Mouse (Mus musculus): ENCODE measurements around the gene Lrrc58. TPM values are rescaled to one million over a fixed set of nuclear protein-coding genes. Genes with fewer than 3 reads are reported as not detected.
A peak's percentile ranks its signal among the peaks of the same experiment; 100 is the strongest.

Lrrc58 gene
- total and polyA plus RNA-seq, 3 experiments, result 11.0 to 29.6 (median 24.8) TPM

DNA sequence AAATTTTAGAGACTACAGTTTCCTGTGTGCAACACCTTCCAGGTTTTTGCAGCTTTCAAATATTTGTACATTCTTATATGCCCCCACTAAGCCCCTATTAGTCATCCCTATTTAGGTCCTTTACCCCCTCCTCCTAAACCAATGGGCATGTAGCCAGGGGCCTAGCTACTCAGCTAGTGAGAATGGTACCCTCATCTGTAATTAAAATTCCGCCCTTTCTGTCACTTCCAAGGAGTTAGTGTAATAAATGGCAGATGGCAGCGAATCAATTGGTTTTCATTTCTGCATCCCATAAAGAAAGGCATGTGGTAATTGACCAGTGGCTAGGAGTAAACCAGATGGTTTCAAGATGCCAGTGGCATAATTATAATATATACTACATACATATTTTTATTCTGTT, 24.5 kb downstream of the Lrrc58 start:
- H3K36me3 ChIP-seq (ENCODE audit: control insufficient read depth in 1 of 2, insufficient read depth in 2 of 2, low read length in 2 of 2), result peaks cover 0 to 5% of the 10 kb centered on the region in 2 experiments; a peak in 2 of 4 replicates
- no peak for DNase-seq (ENCODE audit: low read depth, low spot score)
- no peaks in the 10 kb centered on the region for H3K27me3 ChIP-seq (ENCODE audit: control insufficient read depth in 1 of 2, insufficient read depth in 2 of 2, low read length in 2 of 2)
- H3K27ac ChIP-seq (ENCODE audit: control insufficient read depth, low read depth, low read length), result no peak overlapping the region
- no peak for TF ChIP-seq TCF12 (IDR thresholded peaks at IDR 0.05; ENCODE audit: low read depth, low read length)
- TF ChIP-seq USF1 (IDR thresholded peaks at IDR 0.05; ENCODE audit: low read depth, low read length), result no peak
- TF ChIP-seq GATA1 (IDR thresholded peaks at IDR 0.05; ENCODE audit: low read depth, low read length), result no peak
- no peak for TF ChIP-seq ZC3H11A (IDR thresholded peaks at IDR 0.05; ENCODE audit: low read depth, low read length)
- TF ChIP-seq CHD2 (IDR thresholded peaks at IDR 0.05; ENCODE audit: low read length), result no peak
- TF ChIP-seq SIN3A (IDR thresholded peaks at IDR 0.05; ENCODE audit: low read length), result no peak
- no peak overlapping the region for H3K9ac ChIP-seq (ENCODE audit: control insufficient read depth, low read depth, low read length, poor library complexity, severe bottlenecking)
- H3K4me3 ChIP-seq (ENCODE audit: control insufficient read depth in 1 of 2, insufficient read depth in 1 of 2, low read depth in 2 of 2, low read length in 2 of 2), result no peak overlapping the region
- H3K79me2 ChIP-seq (ENCODE audit: control insufficient read depth, insufficient read depth, low read length, poor library complexity), result no peaks in the 10 kb centered on the region
- H3K4me1 ChIP-seq (ENCODE audit: control insufficient read depth in 1 of 2, insufficient read depth in 2 of 2, low read length in 2 of 2), result peaks cover 0 to 3% of the 10 kb centered on the region in 2 experiments; a peak in 2 of 4 replicates
- no peaks in the 10 kb centered on the region for H3K9me3 ChIP-seq (replicated peaks; ENCODE audit: insufficient read depth, low read length)

- no peak overlapping the region for H3K9ac ChIP-seq (ENCODE audit: control insufficient read depth, low read depth, low read length, poor library complexity, severe bottlenecking)
- DNase-seq (ENCODE audit: low read depth, low spot score), result no peak
- TF ChIP-seq JUND (IDR thresholded peaks at IDR 0.05; ENCODE audit: low read depth, low read length) (no peak), USF1 (IDR thresholded peaks at IDR 0.05; ENCODE audit: low read depth, low read length) (no peak), TCF12 (IDR thresholded peaks at IDR 0.05; ENCODE audit: low read depth, low read length) (no peak), ETS1 (IDR thresholded peaks at IDR 0.05; ENCODE audit: low read depth, low read length) (no peak), BHLHE40 (IDR thresholded peaks at IDR 0.05; ENCODE audit: borderline replicate concordance, low read depth, low read length) (no peak), EP300 (IDR thresholded peaks at IDR 0.05; ENCODE audit: low read depth in 1 of 2, low read length in 2 of 2) (no peak), NELFE (IDR thresholded peaks at IDR 0.05; ENCODE audit: low read depth, low read length) (no peak)
- H3K9me3 ChIP-seq (replicated peaks; ENCODE audit: insufficient read depth, low read length), result no peaks in the 10 kb centered on the region
- no peak overlapping the region for H3K4me3 ChIP-seq (ENCODE audit: control insufficient read depth in 1 of 2, insufficient read depth in 1 of 2, low read depth in 2 of 2, low read length in 2 of 2)
- H3K79me2 ChIP-seq (ENCODE audit: control insufficient read depth, insufficient read depth, low read length, poor library complexity), result no peaks in the 10 kb centered on the region
- H3K36me3 ChIP-seq (ENCODE audit: control insufficient read depth in 1 of 2, insufficient read depth in 2 of 2, low read length in 2 of 2), result peaks cover 0 to 5% of the 10 kb centered on the region in 2 experiments; a peak in 2 of 4 replicates
- H3K27me3 ChIP-seq (ENCODE audit: control insufficient read depth in 1 of 2, insufficient read depth in 2 of 2, low read length in 2 of 2), result no peaks in the 10 kb centered on the region
- H3K27ac ChIP-seq (ENCODE audit: control insufficient read depth, low read depth, low read length), result no peak overlapping the region
- H3K4me1 ChIP-seq (ENCODE audit: control insufficient read depth in 1 of 2, insufficient read depth in 2 of 2, low read length in 2 of 2), result peaks cover 0 to 3% of the 10 kb centered on the region in 2 experiments; a peak in 2 of 4 replicates
Observed at GRCm38 (mm10) chr16:37893381-37893780, 25.2 kb downstream of the Lrrc58 start.

DNA sequence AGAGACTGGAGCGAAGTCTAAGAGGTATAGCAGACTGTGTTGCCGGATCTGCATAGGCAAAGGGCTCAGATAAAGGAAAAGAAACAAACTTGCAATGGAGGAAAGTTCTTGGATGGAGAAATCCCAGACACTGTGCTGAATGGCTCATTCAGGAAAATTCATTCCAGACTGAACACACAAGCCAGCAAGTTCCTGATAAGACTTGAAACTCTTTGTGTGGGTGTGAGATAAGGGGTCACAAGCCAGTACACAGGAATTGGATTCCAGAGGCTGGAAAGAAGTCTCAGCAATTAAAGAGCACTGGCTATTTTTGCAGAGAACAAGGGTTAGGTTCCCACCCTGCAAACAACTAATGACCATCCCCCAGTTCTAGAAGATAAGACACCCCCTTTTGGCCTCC, 25.8 kb downstream of the Lrrc58 start:
- H3K9me3 ChIP-seq (replicated peaks; ENCODE audit: insufficient read depth, low read length), result no peaks in the 10 kb centered on the region
- no peaks in the 10 kb centered on the region for H3K79me2 ChIP-seq (ENCODE audit: control insufficient read depth, insufficient read depth, low read length, poor library complexity)
- TF ChIP-seq GATA1 (IDR thresholded peaks at IDR 0.05; ENCODE audit: low read depth, low read length) (peak; percentile 58), EP300 (IDR thresholded peaks at IDR 0.05; ENCODE audit: low read depth in 1 of 2, low read length in 2 of 2) (peak in 1 of 2 experiments; percentile 37; a peak in 1 of 4 replicates), TCF12 (IDR thresholded peaks at IDR 0.05; ENCODE audit: low read depth, low read length) (no peak)
- H3K36me3 ChIP-seq (ENCODE audit: control insufficient read depth in 1 of 2, insufficient read depth in 2 of 2, low read length in 2 of 2), result peaks cover 0 to 5% of the 10 kb centered on the region in 2 experiments; a peak in 2 of 4 replicates
- peaks cover 0 to 3% of the 10 kb centered on the region in 2 experiments; a peak in 2 of 4 replicates for H3K4me1 ChIP-seq (ENCODE audit: control insufficient read depth in 1 of 2, insufficient read depth in 2 of 2, low read length in 2 of 2)
- H3K4me3 ChIP-seq (ENCODE audit: control insufficient read depth in 1 of 2, insufficient read depth in 1 of 2, low read depth in 2 of 2, low read length in 2 of 2), result no peak overlapping the region
- H3K9ac ChIP-seq (ENCODE audit: control insufficient read depth, low read depth, low read length, poor library complexity, severe bottlenecking), result no peak overlapping the region
- no peaks in the 10 kb centered on the region for H3K27me3 ChIP-seq (ENCODE audit: control insufficient read depth in 1 of 2, insufficient read depth in 2 of 2, low read length in 2 of 2)
- peak; percentile 18 for DNase-seq (ENCODE audit: low read depth, low spot score)
- no peak overlapping the region for H3K27ac ChIP-seq (ENCODE audit: control insufficient read depth, low read depth, low read length)
